Mouse (Mus musculus): ENCODE measurements around the gene Il1a. TPM values are rescaled to one million over a fixed set of nuclear protein-coding genes. Genes with fewer than 3 reads are reported as not detected.

The Il1a gene
- total RNA-seq (2014; rRNA removed) (0.52 and 0.93 TPM in 2 replicates), polyA plus RNA-seq (2015; fragmentation: Nextera tagmentation; extraction: Ambion mirVana) (0.21 and 0.31 TPM in 2 replicates)

DNA sequence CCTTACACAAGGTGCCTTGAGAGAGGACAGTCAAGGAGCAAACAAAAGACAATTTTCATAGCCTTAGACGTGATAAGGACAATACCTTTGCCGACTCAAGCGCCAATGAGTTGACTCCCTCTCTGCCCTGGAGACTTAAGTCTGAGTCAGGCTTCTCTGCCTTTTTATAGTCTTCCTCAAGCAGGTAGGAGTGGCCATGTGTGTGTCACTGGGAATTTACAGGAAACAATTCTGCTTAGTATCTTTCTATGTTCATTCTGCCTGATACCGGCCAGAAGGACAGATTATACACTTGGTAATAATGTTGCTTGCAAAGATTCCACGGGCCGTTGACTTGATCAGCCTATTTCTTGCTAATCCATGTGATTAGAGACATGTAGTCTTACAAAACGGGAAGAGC is at the start of gene Il1a:
Gene Il1a (minus strand): TSS at position 137 of the 400 bp plus-strand sequence.
- H3K27ac ChIP-seq (ENCODE audit: low read depth, low read length): no peak within 1 kb of the TSS
- DNase-seq (ENCODE audit: low spot score) (no peak), ATAC-seq (ENCODE audit: low FRiP score) (no peak)
- no peaks in the 10 kb centered on the region for H3K9me3 ChIP-seq (ENCODE audit: low read length)
- no peak within 1 kb of the TSS for H3K4me2 ChIP-seq (ENCODE audit: low read depth, low read length, poor library complexity, severe bottlenecking)
- no peaks in the 10 kb centered on the region for H3K4me1 ChIP-seq (ENCODE audit: insufficient read depth, low read length)
- no peaks in the 10 kb centered on the region for H3K36me3 ChIP-seq (ENCODE audit: insufficient read depth, low read length)
- WGBS: 82% methylated on average over 7 of the region's 7 CpGs
- no peaks in the 10 kb centered on the region for H3K27me3 ChIP-seq (ENCODE audit: insufficient read depth, low read length)
- H3K9ac ChIP-seq (replicated peaks; ENCODE audit: low read length, poor library complexity, severe bottlenecking): no peak within 1 kb of the TSS
- H3K4me3 ChIP-seq (ENCODE audit: low read depth, low read length): no peak within 1 kb of the TSS
- TF ChIP-seq CTCF (IDR thresholded peaks at IDR 0.05): no peak

DNA sequence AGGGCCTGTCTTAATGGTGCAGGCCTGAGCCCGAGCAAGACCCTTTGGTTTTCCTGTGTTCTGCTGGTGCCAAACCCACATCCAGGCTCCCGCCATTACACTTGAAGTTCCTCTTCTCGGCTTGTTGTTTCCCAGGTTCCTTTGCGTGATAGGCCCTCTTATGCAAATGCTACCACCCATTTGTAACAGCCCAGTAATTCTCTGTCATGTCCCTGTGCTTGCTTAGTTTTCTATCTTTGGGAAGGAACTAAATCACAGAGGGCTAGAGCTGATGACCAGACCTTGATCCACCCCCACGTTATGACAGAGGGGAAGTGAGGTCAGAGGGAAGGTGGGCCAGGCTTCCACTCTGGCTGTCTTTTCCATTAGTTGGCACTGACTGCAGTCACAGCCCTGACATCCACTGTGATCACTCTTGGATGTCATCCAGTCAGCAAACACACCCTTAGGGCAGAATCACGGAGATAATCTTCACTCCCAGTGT is 28.4 kb upstream of the Il1a start:
- H3K27me3 ChIP-seq (ENCODE audit: insufficient read depth, low read length): no peaks in the 10 kb centered on the region
- no peak for TF ChIP-seq CTCF (IDR thresholded peaks at IDR 0.05)
- no peaks in the 10 kb centered on the region for H3K9me3 ChIP-seq (ENCODE audit: low read length)
- no peaks in the 10 kb centered on the region for H3K36me3 ChIP-seq (ENCODE audit: insufficient read depth, low read length)
- no peak overlapping the region for H3K27ac ChIP-seq (ENCODE audit: low read depth, low read length)
- no peak overlapping the region for H3K4me2 ChIP-seq (ENCODE audit: low read depth, low read length, poor library complexity, severe bottlenecking)
- no peak overlapping the region for H3K4me3 ChIP-seq (ENCODE audit: low read depth, low read length)
- no peaks in the 10 kb centered on the region for H3K4me1 ChIP-seq (ENCODE audit: insufficient read depth, low read length)
- 79% methylated on average over 6 of the region's 6 CpGs for WGBS
- ATAC-seq (ENCODE audit: low FRiP score) (no peak), DNase-seq (ENCODE audit: low spot score) (no peak)
- no peak overlapping the region for H3K9ac ChIP-seq (replicated peaks; ENCODE audit: low read length, poor library complexity, severe bottlenecking)

DNA sequence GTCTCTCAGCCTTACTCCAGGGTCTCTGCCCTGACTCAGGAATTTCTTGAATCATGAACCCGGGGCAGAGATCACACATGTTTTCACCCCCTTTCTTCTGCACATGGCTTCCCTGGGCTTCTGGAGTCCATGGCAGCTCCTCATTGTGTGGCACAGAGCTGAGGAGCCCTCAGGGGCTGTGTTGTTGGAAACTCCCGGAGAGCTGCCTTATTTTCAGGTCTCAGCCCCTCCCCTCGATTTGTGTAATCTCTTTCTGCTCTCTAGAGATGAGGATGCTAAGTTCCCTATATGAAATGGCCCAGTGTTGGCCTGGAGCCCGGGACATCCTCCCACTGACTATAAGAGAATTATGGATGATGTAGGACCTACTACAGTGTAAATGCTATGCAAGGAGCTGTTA is 23.7 kb upstream of the Il1a start:
- DNase-seq (ENCODE audit: low spot score) (no peak), ATAC-seq (ENCODE audit: low FRiP score) (no peak)
- no peaks in the 10 kb centered on the region for H3K36me3 ChIP-seq (ENCODE audit: insufficient read depth, low read length)

DNA sequence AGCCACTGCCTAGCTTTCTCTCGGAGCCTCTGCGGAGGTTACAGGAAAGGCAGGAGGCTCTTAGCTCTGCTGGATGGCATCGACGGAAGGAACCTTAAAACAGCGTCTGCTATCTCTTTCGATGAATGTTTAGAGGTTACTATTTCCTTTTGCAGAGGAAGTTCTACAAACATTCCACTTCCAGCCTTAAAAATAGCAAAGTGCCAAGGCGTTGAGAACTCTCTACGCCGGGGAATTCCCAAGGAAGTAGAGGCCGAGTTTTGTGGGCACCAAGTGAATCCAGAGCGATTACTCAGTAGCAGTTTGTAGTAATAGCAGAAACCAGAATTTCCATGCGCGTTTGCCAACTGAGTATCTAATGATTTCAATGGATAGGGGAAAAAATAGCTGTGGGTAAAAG is 20.8 kb upstream of the Il1a start:
- Histone ChIP-seq H3K9me3 (ENCODE audit: low read length) (no peaks in the 10 kb centered on the region), H3K27ac (ENCODE audit: low read depth, low read length) (no peak overlapping the region), H3K36me3 (ENCODE audit: insufficient read depth, low read length) (no peaks in the 10 kb centered on the region), H3K4me2 (ENCODE audit: low read depth, low read length, poor library complexity, severe bottlenecking) (no peak overlapping the region), H3K4me1 (ENCODE audit: insufficient read depth, low read length) (no peaks in the 10 kb centered on the region), H3K4me3 (ENCODE audit: low read depth, low read length) (no peak overlapping the region), H3K9ac (replicated peaks; ENCODE audit: low read length, poor library complexity, severe bottlenecking) (no peak overlapping the region), H3K27me3 (ENCODE audit: insufficient read depth, low read length) (no peaks in the 10 kb centered on the region)
- no peak for DNase-seq (ENCODE audit: low spot score)
- 82% methylated on average over 13 of the region's 13 CpGs for WGBS
- TF ChIP-seq CTCF (IDR thresholded peaks at IDR 0.05): no peak
- ATAC-seq (ENCODE audit: low FRiP score): no peak

More for the DNA sequence above, 23.7 kb upstream of the Il1a start:
- no peak overlapping the region for H3K27ac ChIP-seq (ENCODE audit: low read depth, low read length)
- WGBS: 52% methylated on average over 4 of the region's 4 CpGs
- H3K4me2 ChIP-seq (ENCODE audit: low read depth, low read length, poor library complexity, severe bottlenecking): no peak overlapping the region
- H3K27me3 ChIP-seq (ENCODE audit: insufficient read depth, low read length): no peaks in the 10 kb centered on the region
- no peak overlapping the region for H3K9ac ChIP-seq (replicated peaks; ENCODE audit: low read length, poor library complexity, severe bottlenecking)
- TF ChIP-seq CTCF (IDR thresholded peaks at IDR 0.05): no peak
- no peaks in the 10 kb centered on the region for H3K9me3 ChIP-seq (ENCODE audit: low read length)
- no peak overlapping the region for H3K4me3 ChIP-seq (ENCODE audit: low read depth, low read length)
- H3K4me1 ChIP-seq (ENCODE audit: insufficient read depth, low read length): no peaks in the 10 kb centered on the region

DNA sequence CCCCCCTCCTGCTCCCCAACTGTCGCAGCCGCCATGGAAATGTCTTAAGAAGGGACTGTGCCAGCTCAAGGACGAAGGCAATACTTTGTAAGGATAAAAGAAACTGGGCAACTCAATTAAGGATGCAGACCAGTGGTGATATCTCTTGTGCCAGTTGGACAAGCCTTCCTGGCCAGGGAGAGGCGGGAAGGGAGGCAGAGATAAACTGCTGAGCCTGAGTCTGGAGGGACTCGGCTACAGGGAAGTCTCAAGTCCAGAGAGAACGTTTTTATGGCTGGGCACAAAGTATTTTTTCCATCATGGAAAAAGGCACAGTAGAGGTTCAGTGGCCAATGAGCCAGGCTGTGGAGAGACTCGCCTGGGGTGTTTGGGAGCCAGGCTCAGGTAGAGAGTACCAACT is 20.3 kb upstream of the Il1a start:
- Histone ChIP-seq H3K9me3 (ENCODE audit: low read length) (no peaks in the 10 kb centered on the region), H3K4me1 (ENCODE audit: insufficient read depth, low read length) (no peaks in the 10 kb centered on the region), H3K9ac (replicated peaks; ENCODE audit: low read length, poor library complexity, severe bottlenecking) (no peak overlapping the region), H3K4me3 (ENCODE audit: low read depth, low read length) (no peak overlapping the region), H3K27me3 (ENCODE audit: insufficient read depth, low read length) (no peaks in the 10 kb centered on the region), H3K27ac (ENCODE audit: low read depth, low read length) (no peak overlapping the region), H3K4me2 (ENCODE audit: low read depth, low read length, poor library complexity, severe bottlenecking) (no peak overlapping the region), H3K36me3 (ENCODE audit: insufficient read depth, low read length) (no peaks in the 10 kb centered on the region)
- DNase-seq (ENCODE audit: low spot score) (no peak), ATAC-seq (ENCODE audit: low FRiP score) (no peak)
- TF ChIP-seq CTCF (IDR thresholded peaks at IDR 0.05): no peak
- 64% methylated on average over 7 of the region's 7 CpGs for WGBS

DNA sequence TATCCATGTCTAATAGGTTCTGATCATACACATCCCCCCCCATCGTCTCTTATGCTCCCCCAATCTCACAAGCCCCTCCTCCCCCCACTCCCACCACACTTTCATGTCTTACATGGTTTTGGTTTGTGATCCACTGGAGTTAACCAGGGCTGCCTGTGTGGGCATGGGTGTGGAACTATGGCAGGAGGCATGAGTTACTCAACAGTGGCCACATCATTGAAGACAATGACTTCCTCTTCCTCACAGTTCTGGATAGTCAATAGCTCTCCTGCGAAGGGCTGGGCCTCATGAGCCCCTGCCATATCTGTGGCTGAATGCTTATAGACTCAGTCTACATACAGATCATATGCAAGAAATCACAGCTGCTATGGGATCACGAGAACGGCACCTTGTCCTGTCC is 18.5 kb upstream of the Il1a start:
- 90% methylated on average over 4 of the region's 4 CpGs for WGBS
- DNase-seq (ENCODE audit: low spot score): no peak
- ATAC-seq (ENCODE audit: low FRiP score): no peak
- no peak overlapping the region for H3K9ac ChIP-seq (replicated peaks; ENCODE audit: low read length, poor library complexity, severe bottlenecking)
- H3K4me3 ChIP-seq (ENCODE audit: low read depth, low read length): no peak overlapping the region
- H3K36me3 ChIP-seq (ENCODE audit: insufficient read depth, low read length): no peaks in the 10 kb centered on the region
- H3K27me3 ChIP-seq (ENCODE audit: insufficient read depth, low read length): no peaks in the 10 kb centered on the region
- no peaks in the 10 kb centered on the region for H3K9me3 ChIP-seq (ENCODE audit: low read length)
- H3K4me1 ChIP-seq (ENCODE audit: insufficient read depth, low read length): no peaks in the 10 kb centered on the region
- no peak overlapping the region for H3K4me2 ChIP-seq (ENCODE audit: low read depth, low read length, poor library complexity, severe bottlenecking)
- no peak for TF ChIP-seq CTCF (IDR thresholded peaks at IDR 0.05)
- no peak overlapping the region for H3K27ac ChIP-seq (ENCODE audit: low read depth, low read length)

Measured in midbrain, postnatal 0 days (tissue).